Mouse (Mus musculus) stomach, embryonic 14.5 days (tissue): Measurements from ENCODE around the gene Arpin. TPM values are rescaled to one million over a fixed set of nuclear protein-coding genes. Genes with fewer than 3 reads are reported as not detected.

ENCODE experiments used
- ATAC-seq: fragments of 200-750 bp; cut with Nextera tagmentation; 2 replicates; pipeline ENCODE4 v1.8.0; 2017; ENCODE audit warnings: low read depth, moderate TSS enrichment; ENCODE audit not compliant: insufficient number of reproducible peaks, insufficient read depth, low FRiP score
- H3K27ac ChIP-seq: fragments of 300-500 bp; sonication (generic); 2 replicates; pipeline ENCODE4 v1.5.1; 2014; ENCODE audit warnings: mild to moderate bottlenecking, low read length, moderate library complexity, mixed read lengths
- H3K27me3 ChIP-seq: fragments of 300-500 bp; sonication (generic); 2 replicates; pipeline ENCODE4 v1.6.1; 2014; ENCODE audit warnings: low read length, control low read depth, mixed read lengths; ENCODE audit not compliant: control insufficient read depth, insufficient read depth
- H3K36me3 ChIP-seq: fragments of 300-500 bp; sonication (generic); 2 replicates; pipeline ENCODE4 v1.6.1; 2014; ENCODE audit warnings: mild to moderate bottlenecking, control low read depth, low read length, moderate library complexity, mixed read lengths; ENCODE audit not compliant: control insufficient read depth, insufficient read depth
- H3K4me1 ChIP-seq: fragments of 300-500 bp; sonication (generic); 2 replicates; pipeline ENCODE4 v1.6.1; 2014; ENCODE audit warnings: low read length, control low read depth, mixed read lengths; ENCODE audit not compliant: control insufficient read depth, insufficient read depth
- H3K4me2 ChIP-seq: fragments of 300-500 bp; sonication (generic); replicated peaks from 2 replicates; pipeline ENCODE4 v1.6.1; 2014; ENCODE audit warnings: low read depth, low read length, control low read depth
- H3K4me3 ChIP-seq: fragments of 300-500 bp; sonication (generic); 2 replicates; pipeline ENCODE4 v1.5.1; 2014; ENCODE audit warnings: low read depth, low read length, control low read depth
- H3K9ac ChIP-seq: fragments of 300-500 bp; sonication (generic); replicated peaks from 2 replicates; pipeline ENCODE4 v1.6.1; 2014; ENCODE audit warnings: low read depth, mild to moderate bottlenecking, control low read depth, low read length, moderate library complexity, mixed read lengths
- H3K9me3 ChIP-seq: fragments of 300-500 bp; sonication (generic); 2 replicates; pipeline ENCODE4 v1.6.1; 2016; ENCODE audit warnings: low read depth, low read length, control low read depth; ENCODE audit not compliant: control insufficient read depth
- WGBS: fragments of 180-500 bp; shearing (Covaris S2); extraction: QIAGEN DNeasy Blood & Tissue Kit; methylation state at CpG from one replicate; pipeline ENCODE4 v1.1.7; 2014; 5-methylcytosine and 5-hydroxymethylcytosine counted together
- polyA plus RNA-seq: library from polyadenylated mRNA; unstranded; fragments of >200 nt; fragmentation: Nextera tagmentation; extraction: Ambion mirVana; gene quantifications from 2 replicates; pipeline ENCODE4 v1.2.1, GENCODE M21; 2014

The Arpin gene
- polyA plus RNA-seq, 1 experiment from 2014 or later = 39.6 TPM

GRCm38 (mm10) chr7:79950236-79950635, 15.1 kb upstream of the Arpin start:
- H3K27ac ChIP-seq = no peak overlapping the region
- H3K36me3 ChIP-seq = no peaks in the 10 kb centered on the region
- no peak for ATAC-seq
- no peak overlapping the region for H3K4me3 ChIP-seq
- no peaks in the 10 kb centered on the region for H3K27me3 ChIP-seq
- no peak overlapping the region for H3K9ac ChIP-seq
- no peak overlapping the region for H3K4me2 ChIP-seq
- no peaks in the 10 kb centered on the region for H3K4me1 ChIP-seq
- WGBS = 73% methylated on average over 6 of the region's 6 CpGs
- H3K9me3 ChIP-seq = no peaks in the 10 kb centered on the region

GRCm38 (mm10) chr7:79935511-79936205, 499 bp upstream of the Arpin start:
- Histone ChIP-seq H3K9me3 (no peaks in the 10 kb centered on the region), H3K4me2 (peak overlapping the region; percentile 66), H3K4me1 (peaks cover 11% of the 10 kb centered on the region; the same call in 1 of the 2 replicates), H3K4me3 (peak overlapping the region; percentile 53), H3K36me3 (no peaks in the 10 kb centered on the region), H3K9ac (peak overlapping the region; percentile 39), H3K27me3 (no peaks in the 10 kb centered on the region), H3K27ac (no peak overlapping the region; the same call in 1 of the 2 replicates)
- ATAC-seq = peak; percentile 57; the same call in 1 of the 2 replicates
- WGBS = 17% methylated on average over 19 of the region's 19 CpGs

GRCm38 (mm10) chr7:79934461-79934860, 698 bp downstream of the Arpin start:
- no peaks in the 10 kb centered on the region for H3K27me3 ChIP-seq
- 36% methylated on average over 5 of the region's 5 CpGs for WGBS
- peak overlapping the region; percentile 39 for H3K9ac ChIP-seq
- peak overlapping the region; percentile 66 for H3K4me2 ChIP-seq
- no peaks in the 10 kb centered on the region for H3K36me3 ChIP-seq
- peak overlapping the region; percentile 53 for H3K4me3 ChIP-seq
- H3K9me3 ChIP-seq = no peaks in the 10 kb centered on the region
- ATAC-seq = no peak
- H3K27ac ChIP-seq = peak overlapping the region; percentile 72
- peaks cover 11% of the 10 kb centered on the region; the same call in 1 of the 2 replicates for H3K4me1 ChIP-seq

GRCm38 (mm10) chr7:79928516-79929052, 6.6 kb downstream of the Arpin start:
- no peaks in the 10 kb centered on the region for H3K9me3 ChIP-seq
- no peak overlapping the region for H3K9ac ChIP-seq
- H3K27ac ChIP-seq = no peak overlapping the region
- 77% methylated on average over 2 of the region's 2 CpGs for WGBS
- H3K4me3 ChIP-seq = no peak overlapping the region
- no peaks in the 10 kb centered on the region; the same call in none of the 2 replicates for H3K36me3 ChIP-seq
- no peaks in the 10 kb centered on the region for H3K27me3 ChIP-seq
- no peak for ATAC-seq
- H3K4me2 ChIP-seq = no peak overlapping the region
- H3K4me1 ChIP-seq = no peaks in the 10 kb centered on the region

- under 1% methylated on average over 34 of the region's 34 CpGs for WGBS
- peak within 1 kb of the TSS; percentile 33; the same call in 1 of the 2 replicates for H3K27ac ChIP-seq
- peak within 1 kb of the TSS; percentile 77 for H3K9ac ChIP-seq
- H3K9me3 ChIP-seq = no peaks in the 10 kb centered on the region
- peak; percentile 94; the same call in 1 of the 2 replicates for ATAC-seq
- H3K36me3 ChIP-seq = peaks cover 1% of the 10 kb centered on the region; the same call in 1 of the 2 replicates
- H3K27me3 ChIP-seq = no peaks in the 10 kb centered on the region
- H3K4me1 ChIP-seq = peaks cover 6% of the 10 kb centered on the region
- peak within 1 kb of the TSS; percentile 73 for H3K4me2 ChIP-seq
- H3K4me3 ChIP-seq = peak within 1 kb of the TSS; percentile 85
Measured at GRCm38 (mm10) chr7:79920344-79920983, 14.7 kb downstream of the Arpin start, which contains the start of gene Ap3s2. Gene Ap3s2 (minus strand): TSS chr7:79920649.

GRCm38 (mm10) chr7:79914556-79914955, 20.6 kb downstream of the Arpin start:
- H3K36me3 ChIP-seq = peaks cover 11% of the 10 kb centered on the region
- H3K9me3 ChIP-seq = no peaks in the 10 kb centered on the region
- no peak overlapping the region for H3K4me2 ChIP-seq
- H3K4me1 ChIP-seq = peaks cover 1% of the 10 kb centered on the region; the same call in 1 of the 2 replicates
- no peak for ATAC-seq
- 73% methylated on average over 3 of the region's 3 CpGs for WGBS
- no peak overlapping the region for H3K27ac ChIP-seq
- H3K4me3 ChIP-seq = no peak overlapping the region
- no peaks in the 10 kb centered on the region for H3K27me3 ChIP-seq
- H3K9ac ChIP-seq = no peak overlapping the region

GRCm38 (mm10) chr7:79907356-79907755, 27.8 kb downstream of the Arpin start:
- no peak overlapping the region for H3K4me2 ChIP-seq
- H3K4me1 ChIP-seq = no peaks in the 10 kb centered on the region
- H3K4me3 ChIP-seq = no peak overlapping the region
- peaks cover 14% of the 10 kb centered on the region for H3K36me3 ChIP-seq
- no peaks in the 10 kb centered on the region for H3K27me3 ChIP-seq
- 83% methylated on average over 2 of the region's 2 CpGs for WGBS
- no peak overlapping the region for H3K9ac ChIP-seq
- no peak overlapping the region for H3K27ac ChIP-seq
- no peak for ATAC-seq
- no peaks in the 10 kb centered on the region for H3K9me3 ChIP-seq

- no peak for ATAC-seq
- Histone ChIP-seq H3K36me3 (peaks cover 14% of the 10 kb centered on the region), H3K4me1 (no peaks in the 10 kb centered on the region), H3K4me2 (no peak overlapping the region), H3K27ac (no peak overlapping the region), H3K4me3 (no peak overlapping the region), H3K9me3 (no peaks in the 10 kb centered on the region), H3K27me3 (no peaks in the 10 kb centered on the region), H3K9ac (no peak overlapping the region)
- 88% methylated on average over 3 of the region's 3 CpGs for WGBS
Measured at GRCm38 (mm10) chr7:79906914-79907313, 28.2 kb downstream of the Arpin start.
